Mouse (Mus musculus): Measurements from ENCODE around the gene Mup3. TPM values are rescaled to one million over a fixed set of nuclear protein-coding genes. Genes with fewer than 3 reads are reported as not detected.

The Mup3 gene
- polyA plus RNA-seq, 2 experiments, result not detected

Other genes starting within 250 kb of the Mup3 start
- gene Mup20, start 33.2 kb downstream of the Mup3 start, polyA plus RNA-seq (2012; rRNA removed), result not detected in 2 replicates
- gene Mup20, start 33.2 kb downstream of the Mup3 start, polyA plus RNA-seq (2014; fragmentation: Nextera tagmentation; extraction: Ambion mirVana), result not detected in 2 replicates
- not detected in 2 replicates for gene Mup21, start 63.5 kb upstream of the Mup3 start, polyA plus RNA-seq (2012; rRNA removed)
- not detected in 2 replicates for gene Mup21, start 63.5 kb upstream of the Mup3 start, polyA plus RNA-seq (2014; fragmentation: Nextera tagmentation; extraction: Ambion mirVana)
- 6.2 and 7.2 TPM in 2 replicates for gene Zfp37, start 143.7 kb upstream of the Mup3 start, polyA plus RNA-seq (2012; rRNA removed)
- gene Zfp37, start 143.7 kb upstream of the Mup3 start, polyA plus RNA-seq (2014; fragmentation: Nextera tagmentation; extraction: Ambion mirVana), result 9.5 and 12.0 TPM in 2 replicates
- 14.4 and 15.8 TPM in 2 replicates for gene Slc31a2, start 175.2 kb upstream of the Mup3 start, polyA plus RNA-seq (2012; rRNA removed)
- gene Slc31a2, start 175.2 kb upstream of the Mup3 start, polyA plus RNA-seq (2014; fragmentation: Nextera tagmentation; extraction: Ambion mirVana), result 15.2 and 15.6 TPM in 2 replicates